Mouse (Mus musculus) limb, embryonic 10.5 days (tissue): Measurements from ENCODE around the gene Pogk. TPM values are rescaled to one million over a fixed set of nuclear protein-coding genes. Genes with fewer than 3 reads are reported as not detected.

Experiments
- DNase-seq: peaks from one replicate; pipeline ENCODE4 v3.0.0-alpha.2; 2017; ENCODE audit warnings: low spot score
- H3K27ac ChIP-seq: fragments of 300-500 bp; sonication (generic); 2 replicates; pipeline ENCODE4 v1.5.1; 2016; ENCODE audit warnings: mild to moderate bottlenecking
- H3K27me3 ChIP-seq: fragments of 300-500 bp; sonication (generic); 2 replicates; pipeline ENCODE4 v1.6.1; 2016; ENCODE audit warnings: low read depth, mild to moderate bottlenecking; ENCODE audit not compliant: poor library complexity, severe bottlenecking
- H3K36me3 ChIP-seq: fragments of 300-500 bp; sonication (generic); 2 replicates; pipeline ENCODE4 v1.6.1; 2016; ENCODE audit warnings: mild to moderate bottlenecking, moderate library complexity
- H3K4me1 ChIP-seq: fragments of 300-500 bp; sonication (generic); 2 replicates; pipeline ENCODE4 v1.6.1; 2016
- H3K4me3 ChIP-seq: fragments of 300-500 bp; sonication (generic); 2 replicates; pipeline ENCODE4 v1.5.1; 2016; ENCODE audit warnings: mild to moderate bottlenecking, moderate library complexity
- H3K9me3 ChIP-seq: fragments of 300-500 bp; sonication (generic); replicated peaks from 2 replicates; pipeline ENCODE4 v1.6.1; 2016; ENCODE audit warnings: mild to moderate bottlenecking
- WGBS: fragments of 180-500 bp; shearing (Covaris S2); methylation state at CpG from one replicate; pipeline ENCODE4 v1.1.7; 2016; 5-methylcytosine and 5-hydroxymethylcytosine counted together
- polyA plus RNA-seq: library from polyadenylated mRNA; unstranded; fragments of >200 nt; fragmentation: Nextera tagmentation; extraction: Ambion mirVana; gene quantifications from 2 replicates; pipeline ENCODE4 v1.2.1, GENCODE M21; 2016

Pogk gene
- 17.5 and 24.6 TPM in 2 replicates for polyA plus RNA-seq

GRCm38 (mm10) chr1:166409701-166410220 lies at the start of gene Pogk:
TSS of gene Pogk (minus strand) at chr1:166409863.
- Histone ChIP-seq H3K4me3 (peak within 1 kb of the TSS; percentile 87), H3K9me3 (peaks cover 9% of the 10 kb centered on the region; the same call in 1 of the 2 replicates), H3K27me3 (no peaks in the 10 kb centered on the region), H3K27ac (peak within 1 kb of the TSS; percentile 98), H3K4me1 (peaks cover 29% of the 10 kb centered on the region), H3K36me3 (peaks cover 38% of the 10 kb centered on the region)
- whole genome bisulfite sequencing: 7% methylated on average over 49 of the region's 49 CpGs
- peak; percentile 94 for DNase-seq

- no peak for DNase-seq
- WGBS: 92% methylated on average over 3 of the region's 3 CpGs
- no peak overlapping the region for H3K27ac ChIP-seq
- no peak overlapping the region for H3K4me3 ChIP-seq
- H3K4me1 ChIP-seq: peaks cover 3% of the 10 kb centered on the region; the same call in 1 of the 2 replicates
- no peaks in the 10 kb centered on the region for H3K36me3 ChIP-seq
- no peaks in the 10 kb centered on the region for H3K9me3 ChIP-seq
- no peaks in the 10 kb centered on the region for H3K27me3 ChIP-seq
Observed at GRCm38 (mm10) chr1:166441992-166442391, 32.3 kb upstream of the Pogk start.

- 69% methylated on average over 6 of the region's 6 CpGs for WGBS
Observed at GRCm38 (mm10) chr1:166439426-166439825, 29.8 kb upstream of the Pogk start.

GRCm38 (mm10) chr1:166429809-166430431 lies 20.3 kb upstream of the Pogk start:
- H3K36me3 ChIP-seq: no peaks in the 10 kb centered on the region
- DNase-seq: no peak
- no peak overlapping the region for H3K27ac ChIP-seq
- no peak overlapping the region for H3K4me3 ChIP-seq
- H3K9me3 ChIP-seq: no peaks in the 10 kb centered on the region
- H3K27me3 ChIP-seq: no peaks in the 10 kb centered on the region
- WGBS: 72% methylated on average over 10 of the region's 10 CpGs
- H3K4me1 ChIP-seq: no peaks in the 10 kb centered on the region

More at GRCm38 (mm10) chr1:166439426-166439825, 29.8 kb upstream of the Pogk start:
- H3K27me3 ChIP-seq: no peaks in the 10 kb centered on the region
- no peak overlapping the region for H3K27ac ChIP-seq
- H3K4me3 ChIP-seq: no peak overlapping the region
- DNase-seq: no peak
- H3K9me3 ChIP-seq: no peaks in the 10 kb centered on the region
- no peaks in the 10 kb centered on the region for H3K36me3 ChIP-seq
- H3K4me1 ChIP-seq: no peaks in the 10 kb centered on the region

- H3K4me3 ChIP-seq: no peak overlapping the region
- no peak for DNase-seq
- no peaks in the 10 kb centered on the region for H3K36me3 ChIP-seq
- no peaks in the 10 kb centered on the region for H3K4me1 ChIP-seq
- H3K9me3 ChIP-seq: no peaks in the 10 kb centered on the region
- H3K27ac ChIP-seq: no peak overlapping the region
- no peaks in the 10 kb centered on the region for H3K27me3 ChIP-seq
- WGBS: 68% methylated on average over 3 of the region's 3 CpGs
Observed at GRCm38 (mm10) chr1:166429053-166429452, 19.4 kb upstream of the Pogk start.

GRCm38 (mm10) chr1:166412266-166412665 lies 2.6 kb upstream of the Pogk start:
- Histone ChIP-seq H3K36me3 (peaks cover 13% of the 10 kb centered on the region), H3K4me3 (no peak overlapping the region), H3K9me3 (peaks cover 9% of the 10 kb centered on the region; the same call in 1 of the 2 replicates), H3K4me1 (peaks cover 22% of the 10 kb centered on the region), H3K27me3 (no peaks in the 10 kb centered on the region), H3K27ac (no peak overlapping the region)
- DNase-seq: no peak
- 96% methylated on average over 3 of the region's 3 CpGs for WGBS

- 100% methylated on average over 1 of the region's 1 CpGs for WGBS
- Histone ChIP-seq H3K4me3 (no peak overlapping the region), H3K9me3 (peaks cover 9% of the 10 kb centered on the region; the same call in 1 of the 2 replicates), H3K27me3 (no peaks in the 10 kb centered on the region), H3K27ac (no peak overlapping the region), H3K4me1 (peaks cover 22% of the 10 kb centered on the region), H3K36me3 (peaks cover 20% of the 10 kb centered on the region)
- DNase-seq: no peak
Observed at GRCm38 (mm10) chr1:166411541-166411940, 1.9 kb upstream of the Pogk start.

GRCm38 (mm10) chr1:166409177-166409700 lies 424 bp downstream of the Pogk start:
- 2% methylated on average over 37 of the region's 45 CpGs for WGBS
- Histone ChIP-seq H3K27ac (peak overlapping the region; percentile 98), H3K4me1 (peaks cover 31% of the 10 kb centered on the region), H3K4me3 (peak overlapping the region; percentile 87), H3K27me3 (no peaks in the 10 kb centered on the region), H3K9me3 (peaks cover 9% of the 10 kb centered on the region; the same call in 1 of the 2 replicates), H3K36me3 (peaks cover 43% of the 10 kb centered on the region)
- DNase-seq: no peak

- no peak overlapping the region for H3K4me3 ChIP-seq
- WGBS: 92% methylated on average over 3 of the region's 3 CpGs
- no peaks in the 10 kb centered on the region for H3K27me3 ChIP-seq
- H3K4me1 ChIP-seq: peaks cover 19% of the 10 kb centered on the region
- peaks cover 94% of the 10 kb centered on the region for H3K36me3 ChIP-seq
- no peak for DNase-seq
- no peaks in the 10 kb centered on the region for H3K9me3 ChIP-seq
- no peak overlapping the region for H3K27ac ChIP-seq
Observed at GRCm38 (mm10) chr1:166403846-166404245, 5.8 kb downstream of the Pogk start.

GRCm38 (mm10) chr1:166402003-166402402 lies 7.7 kb downstream of the Pogk start:
- Histone ChIP-seq H3K4me3 (no peak overlapping the region), H3K9me3 (no peaks in the 10 kb centered on the region), H3K27ac (no peak overlapping the region), H3K36me3 (peaks cover 100% of the 10 kb centered on the region), H3K27me3 (no peaks in the 10 kb centered on the region), H3K4me1 (peaks cover 9% of the 10 kb centered on the region)
- 92% methylated on average over 4 of the region's 4 CpGs for WGBS
- no peak for DNase-seq

GRCm38 (mm10) chr1:166401455-166401854 lies 8.2 kb downstream of the Pogk start:
- Histone ChIP-seq H3K9me3 (no peaks in the 10 kb centered on the region), H3K27me3 (no peaks in the 10 kb centered on the region), H3K36me3 (peaks cover 100% of the 10 kb centered on the region), H3K27ac (no peak overlapping the region), H3K4me3 (no peak overlapping the region), H3K4me1 (peaks cover 9% of the 10 kb centered on the region)
- no peak for DNase-seq

- 92% methylated on average over 6 of the region's 6 CpGs for WGBS
- no peak for DNase-seq
- H3K9me3 ChIP-seq: no peaks in the 10 kb centered on the region
- no peaks in the 10 kb centered on the region for H3K4me1 ChIP-seq
- H3K27me3 ChIP-seq: no peaks in the 10 kb centered on the region
- H3K27ac ChIP-seq: no peak overlapping the region
- H3K36me3 ChIP-seq: peaks cover 100% of the 10 kb centered on the region
- H3K4me3 ChIP-seq: no peak overlapping the region
Observed at GRCm38 (mm10) chr1:166396381-166396780, 13.3 kb downstream of the Pogk start.

- Histone ChIP-seq H3K27ac (no peak overlapping the region), H3K9me3 (no peaks in the 10 kb centered on the region), H3K4me3 (no peak overlapping the region), H3K27me3 (no peaks in the 10 kb centered on the region), H3K36me3 (peaks cover 100% of the 10 kb centered on the region), H3K4me1 (no peaks in the 10 kb centered on the region)
- WGBS: 92% methylated on average over 5 of the region's 5 CpGs
- no peak for DNase-seq
Observed at GRCm38 (mm10) chr1:166395661-166396060, 14.0 kb downstream of the Pogk start.
